Mouse (Mus musculus): Measurements from ENCODE around the gene Mrnip. TPM values are rescaled to one million over a fixed set of nuclear protein-coding genes. Genes with fewer than 3 reads are reported as not detected.
"Not testable (repeated sequence)": the region's sequence is repeated elsewhere in the genome, so short reads cannot be mapped to it uniquely, and the experiment has no call there.

Gene Mrnip
- total RNA-seq (2014; rRNA removed): 40.8 and 44.2 TPM in 2 replicates
- polyA plus RNA-seq (2015; fragmentation: Nextera tagmentation; extraction: Ambion mirVana): 33.5 and 34.0 TPM in 2 replicates

GRCm38 (mm10) chr11:50174111-50174729 is at the start of gene Mrnip:
Gene Mrnip, plus strand, starts transcription at chr11:50174444.
- Histone ChIP-seq H3K4me2 (ENCODE audit: low read depth, low read length) (peak within 1 kb of the TSS; percentile 80), H3K27ac (peak within 1 kb of the TSS; percentile 93), H3K9ac (replicated peaks; ENCODE audit: low read length) (peak within 1 kb of the TSS; percentile 74), H3K36me3 (ENCODE audit: insufficient read depth, low read length) (peaks cover 32% of the 10 kb centered on the region), H3K4me3 (ENCODE audit: low read length) (peak within 1 kb of the TSS; percentile 65)
- 3% methylated on average over 19 of the region's 19 CpGs for WGBS
- H3K27me3 ChIP-seq (ENCODE audit: insufficient read depth, low read length); H3K4me1 ChIP-seq (ENCODE audit: insufficient read depth, low read length); DNase-seq (ENCODE audit: low spot score); H3K9me3 ChIP-seq (ENCODE audit: low read length): not testable (repeated sequence)
- ATAC-seq: peak; percentile 52

DNA sequence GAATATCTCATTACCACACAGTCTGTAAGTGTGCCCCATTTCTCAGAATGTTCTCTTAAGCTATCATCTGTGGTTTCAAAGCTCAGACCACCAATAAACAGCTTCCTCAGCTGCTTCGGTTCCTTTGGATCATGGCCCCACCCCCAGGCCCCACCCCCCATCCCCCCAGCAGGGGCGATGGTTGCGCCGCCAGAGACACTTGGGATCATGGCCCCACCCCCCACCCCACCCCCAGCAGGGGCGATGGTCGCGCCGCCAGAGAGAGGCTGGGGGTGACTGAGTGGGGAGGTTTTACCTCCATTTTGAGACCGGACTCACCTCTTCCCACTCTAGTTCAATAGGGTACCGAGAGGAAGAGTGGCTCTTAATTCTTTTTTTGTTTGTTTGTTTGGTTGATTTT is 46.5 kb upstream of the Mrnip start:
- peak overlapping the region; percentile 37; the same call in 1 of the 2 replicates for H3K4me2 ChIP-seq (ENCODE audit: low read depth, low read length)

DNA sequence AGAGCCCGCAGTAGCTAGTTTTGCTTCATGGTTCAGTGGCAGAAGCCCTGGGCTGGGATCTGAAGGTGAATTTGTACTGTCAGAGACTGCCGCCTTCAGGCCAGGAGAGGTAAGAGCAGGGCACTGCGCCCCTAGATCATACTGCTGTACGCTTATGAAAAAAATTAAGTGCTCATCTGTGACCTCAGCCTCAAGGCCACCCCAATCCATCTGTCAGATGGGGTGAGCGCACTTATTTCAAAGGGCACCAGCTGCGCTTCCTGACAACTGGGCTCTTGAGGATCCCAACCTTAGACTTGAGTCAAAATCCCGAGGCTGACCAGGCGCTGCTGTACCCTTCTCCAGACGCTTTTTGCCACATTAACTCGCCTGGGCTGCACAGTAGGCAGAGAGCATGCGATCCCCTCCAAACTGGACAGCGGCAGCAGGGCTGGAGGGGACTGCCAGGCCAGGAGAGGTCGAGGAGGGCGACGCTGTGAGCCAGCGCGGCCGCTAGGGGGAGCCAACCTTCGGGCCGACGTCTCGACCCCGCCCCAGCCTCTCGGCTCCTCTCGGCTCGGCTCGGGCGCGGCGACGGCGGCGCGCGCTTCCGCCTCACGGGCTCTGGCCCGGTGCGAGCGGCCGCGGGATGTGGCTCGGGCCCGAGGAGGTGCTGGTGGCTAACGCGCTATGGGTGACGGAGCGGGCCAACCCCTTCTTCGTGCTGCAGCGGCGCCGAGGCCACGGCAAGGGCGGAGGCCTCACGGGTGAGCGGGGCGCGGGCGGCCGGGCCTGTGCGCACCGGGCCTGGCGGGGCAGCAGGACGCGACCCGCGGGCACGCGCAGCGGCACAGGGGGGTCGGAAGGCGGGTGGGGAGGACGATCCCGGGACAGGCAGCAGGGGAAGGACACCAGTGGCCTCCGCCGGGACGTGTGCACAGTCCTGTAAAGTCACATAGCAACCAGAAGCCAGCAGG is 43.2 kb upstream of the Mrnip start, which contains the start of gene Tbc1d9b:
TSS of gene Tbc1d9b (plus strand) at position 586 of the 956 bp plus-strand sequence.
- H3K9ac ChIP-seq (replicated peaks; ENCODE audit: low read length): peak within 1 kb of the TSS; percentile 91
- H3K4me3 ChIP-seq (ENCODE audit: low read length): peak within 1 kb of the TSS; percentile 68
- peak; percentile 95 for DNase-seq (ENCODE audit: low spot score)
- H3K4me1 ChIP-seq (ENCODE audit: insufficient read depth, low read length): peaks cover 10% of the 10 kb centered on the region
- peak within 1 kb of the TSS; percentile 95 for H3K27ac ChIP-seq
- TF ChIP-seq CTCF (IDR thresholded peaks at IDR 0.05; ENCODE audit: low read depth): peak; percentile 78
- peak; percentile 92 for ATAC-seq
- H3K27me3 ChIP-seq (ENCODE audit: insufficient read depth, low read length): no peaks in the 10 kb centered on the region
- no peaks in the 10 kb centered on the region for H3K9me3 ChIP-seq (ENCODE audit: low read length)
- peaks cover 6% of the 10 kb centered on the region; the same call in 1 of the 2 replicates for H3K36me3 ChIP-seq (ENCODE audit: insufficient read depth, low read length)
- under 1% methylated on average over 67 of the region's 77 CpGs for WGBS
- H3K4me2 ChIP-seq (ENCODE audit: low read depth, low read length): peak within 1 kb of the TSS; percentile 96

More for the DNA sequence above, 46.5 kb upstream of the Mrnip start:
- Histone ChIP-seq H3K27me3 (ENCODE audit: insufficient read depth, low read length) (no peaks in the 10 kb centered on the region), H3K27ac (no peak overlapping the region), H3K9me3 (ENCODE audit: low read length) (no peaks in the 10 kb centered on the region), H3K36me3 (ENCODE audit: insufficient read depth, low read length) (no peaks in the 10 kb centered on the region; the same call in 1 of the 2 replicates), H3K9ac (replicated peaks; ENCODE audit: low read length) (no peak overlapping the region), H3K4me3 (ENCODE audit: low read length) (no peak overlapping the region), H3K4me1 (ENCODE audit: insufficient read depth, low read length) (peaks cover 10% of the 10 kb centered on the region)
- DNase-seq (ENCODE audit: low spot score): no peak
- WGBS: 4% methylated on average over 10 of the region's 10 CpGs
- no peak for ATAC-seq
- no peak for TF ChIP-seq CTCF (IDR thresholded peaks at IDR 0.05; ENCODE audit: low read depth)

DNA sequence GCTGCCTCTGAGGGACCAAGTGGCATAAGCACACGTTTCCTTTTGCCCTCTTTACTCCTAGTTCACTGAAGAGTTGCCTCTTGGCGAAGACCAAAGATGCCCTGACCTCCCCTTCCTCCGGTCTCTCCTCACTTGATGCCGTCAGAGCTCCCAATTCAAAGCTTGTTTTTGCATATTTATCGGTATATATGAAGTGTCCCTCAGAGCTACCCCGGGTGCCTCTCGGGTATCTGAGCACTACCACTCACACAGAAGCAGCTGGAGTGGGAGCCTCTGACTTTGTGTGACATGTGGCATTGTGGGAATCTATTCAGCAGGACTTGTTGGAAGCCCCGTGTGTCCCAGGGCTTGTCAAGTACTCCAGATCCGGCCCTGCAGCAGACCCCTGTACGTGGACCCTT is 42.4 kb upstream of the Mrnip start:
- no peak for TF ChIP-seq CTCF (IDR thresholded peaks at IDR 0.05; ENCODE audit: low read depth)
- Histone ChIP-seq H3K9me3 (ENCODE audit: low read length) (no peaks in the 10 kb centered on the region), H3K4me1 (ENCODE audit: insufficient read depth, low read length) (peaks cover 10% of the 10 kb centered on the region), H3K27me3 (ENCODE audit: insufficient read depth, low read length) (no peaks in the 10 kb centered on the region), H3K4me3 (ENCODE audit: low read length) (peak overlapping the region; percentile 68), H3K36me3 (ENCODE audit: insufficient read depth, low read length) (peaks cover 13% of the 10 kb centered on the region; the same call in 1 of the 2 replicates), H3K27ac (peak overlapping the region; percentile 95), H3K9ac (replicated peaks; ENCODE audit: low read length) (peak overlapping the region; percentile 91), H3K4me2 (ENCODE audit: low read depth, low read length) (peak overlapping the region; percentile 96)
- DNase-seq (ENCODE audit: low spot score) (peak; percentile 28), ATAC-seq (no peak)
- 4% methylated on average over 10 of the region's 10 CpGs for WGBS

GRCm38 (mm10) chr11:50132265-50132664 is 42.0 kb upstream of the Mrnip start:
- Histone ChIP-seq H3K36me3 (ENCODE audit: insufficient read depth, low read length) (peaks cover 17% of the 10 kb centered on the region; the same call in 1 of the 2 replicates), H3K4me1 (ENCODE audit: insufficient read depth, low read length) (peaks cover 10% of the 10 kb centered on the region), H3K9me3 (ENCODE audit: low read length) (no peaks in the 10 kb centered on the region), H3K27me3 (ENCODE audit: insufficient read depth, low read length) (no peaks in the 10 kb centered on the region), H3K27ac (0 out of 2 replicates have a peak overlapping the region, but pooled peaks have one; percentile 95), H3K4me2 (ENCODE audit: low read depth, low read length) (peak overlapping the region; percentile 96), H3K4me3 (ENCODE audit: low read length) (peak overlapping the region; percentile 68), H3K9ac (replicated peaks; ENCODE audit: low read length) (peak overlapping the region; percentile 91)
- WGBS: 58% methylated on average over 6 of the region's 6 CpGs
- TF ChIP-seq CTCF (IDR thresholded peaks at IDR 0.05; ENCODE audit: low read depth): no peak
- no peak for DNase-seq (ENCODE audit: low spot score)
- no peak for ATAC-seq

DNA sequence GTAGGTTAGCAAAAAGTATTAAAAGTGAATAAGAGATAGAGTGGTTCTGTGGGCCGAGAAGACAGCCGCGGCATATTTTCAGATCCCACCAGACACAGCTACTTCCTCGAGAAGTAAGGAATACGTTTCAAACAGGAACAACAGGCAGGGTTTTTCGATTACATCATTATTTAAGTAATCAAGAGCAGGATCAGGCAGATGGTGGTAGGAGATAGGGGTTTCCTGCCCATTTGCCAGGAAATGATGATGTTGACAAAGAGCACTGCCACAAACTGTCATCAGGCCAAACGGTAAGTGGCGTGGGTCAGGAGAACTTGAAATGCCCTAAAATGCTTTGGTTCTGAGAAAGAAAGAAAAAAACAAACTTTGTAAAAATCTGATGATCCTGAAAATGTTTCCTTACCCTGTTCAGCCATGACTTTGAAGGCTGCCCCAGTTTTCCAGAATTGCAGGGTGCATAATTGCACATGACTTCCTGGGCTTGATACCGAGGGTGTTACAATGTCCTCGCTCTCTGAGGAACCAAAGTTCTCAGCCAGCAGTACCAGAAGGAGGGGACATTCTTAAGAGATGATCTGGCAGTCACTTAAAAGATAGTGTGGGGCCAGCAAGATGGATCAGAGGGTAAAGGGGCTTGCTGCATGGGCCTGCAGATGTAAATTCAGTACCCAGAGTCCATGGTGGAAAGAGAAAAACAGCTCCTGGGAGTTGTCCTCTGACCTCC is 39.9 kb upstream of the Mrnip start:
- peaks cover 27% of the 10 kb centered on the region; the same call in 1 of the 2 replicates for H3K36me3 ChIP-seq (ENCODE audit: insufficient read depth, low read length)
- H3K9ac ChIP-seq (replicated peaks; ENCODE audit: low read length): no peak overlapping the region
- DNase-seq (ENCODE audit: low spot score): no peak
- H3K27me3 ChIP-seq (ENCODE audit: insufficient read depth, low read length): no peaks in the 10 kb centered on the region
- no peak for TF ChIP-seq CTCF (IDR thresholded peaks at IDR 0.05; ENCODE audit: low read depth)
- 86% methylated on average over 10 of the region's 10 CpGs for WGBS
- H3K27ac ChIP-seq: no peak overlapping the region
- no peak overlapping the region for H3K4me2 ChIP-seq (ENCODE audit: low read depth, low read length)
- H3K9me3 ChIP-seq (ENCODE audit: low read length): no peaks in the 10 kb centered on the region
- no peak overlapping the region for H3K4me3 ChIP-seq (ENCODE audit: low read length)
- peaks cover 10% of the 10 kb centered on the region for H3K4me1 ChIP-seq (ENCODE audit: insufficient read depth, low read length)
- ATAC-seq: no peak
